Mouse (Mus musculus): ENCODE results near the gene Sec14l1. TPM values are rescaled to one million over a fixed set of nuclear protein-coding genes. Genes with fewer than 3 reads are reported as not detected.
A peak's percentile ranks its signal among the peaks of the same experiment; 100 is the strongest.

Sec14l1 gene
- polyA plus RNA-seq, 1 experiment from 2014 or later = 43.6 TPM

GRCm38 (mm10) chr11:117112649-117113051 lies 2.3 kb upstream of the Sec14l1 start:
- no peaks in the 10 kb centered on the region for H3K27me3 ChIP-seq (replicated peaks; ENCODE audit: control insufficient read depth, insufficient read depth, low read length)
- no peak overlapping the region for H3K9ac ChIP-seq (ENCODE audit: low read length)
- no peak overlapping the region for H3K4me3 ChIP-seq (ENCODE audit: low read depth, low read length)
- no peak overlapping the region for H3K4me2 ChIP-seq (ENCODE audit: low read length)
- peaks cover 34% of the 10 kb centered on the region for H3K4me1 ChIP-seq (ENCODE audit: control insufficient read depth, insufficient read depth, low read length)
- ATAC-seq = no peak
- whole genome bisulfite sequencing = 55% methylated on average over 3 of the region's 3 CpGs
- no peaks in the 10 kb centered on the region for H3K9me3 ChIP-seq (replicated peaks; ENCODE audit: control insufficient read depth, low read length)
- peaks cover 8% of the 10 kb centered on the region for H3K36me3 ChIP-seq (ENCODE audit: control insufficient read depth, insufficient read depth, low read length)
- no peak for DNase-seq (ENCODE audit: low spot score)
- H3K27ac ChIP-seq (ENCODE audit: low read depth, low read length) = no peak overlapping the region

DNA sequence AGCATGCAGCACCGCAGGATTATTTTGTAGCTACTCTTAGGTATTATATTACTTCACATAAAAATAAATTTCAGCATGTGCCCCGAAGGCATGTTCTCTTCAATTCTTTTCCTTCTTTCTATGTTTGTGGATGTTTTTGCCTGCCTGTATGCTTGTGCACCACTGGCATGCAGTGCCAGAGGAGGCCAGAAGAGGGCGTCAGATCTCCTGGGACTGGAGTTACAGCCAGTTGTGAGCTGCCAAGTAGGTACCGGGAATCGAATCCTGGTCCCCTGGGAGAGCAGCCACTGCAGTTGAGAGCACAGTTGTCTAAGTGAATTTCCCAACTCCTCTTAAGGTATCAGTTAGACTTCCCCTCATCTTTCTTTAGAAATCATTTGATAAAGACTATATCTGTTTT lies 1.6 kb upstream of the Sec14l1 start:
- ATAC-seq (no peak), DNase-seq (ENCODE audit: low spot score) (no peak)
- Histone ChIP-seq H3K36me3 (ENCODE audit: control insufficient read depth, insufficient read depth, low read length) (peaks cover 15% of the 10 kb centered on the region), H3K9me3 (replicated peaks; ENCODE audit: control insufficient read depth, low read length) (no peaks in the 10 kb centered on the region), H3K27me3 (replicated peaks; ENCODE audit: control insufficient read depth, insufficient read depth, low read length) (no peaks in the 10 kb centered on the region), H3K9ac (ENCODE audit: low read length) (no peak overlapping the region), H3K4me3 (ENCODE audit: low read depth, low read length) (no peak overlapping the region), H3K27ac (ENCODE audit: low read depth, low read length) (no peak overlapping the region), H3K4me2 (ENCODE audit: low read length) (no peak overlapping the region), H3K4me1 (ENCODE audit: control insufficient read depth, insufficient read depth, low read length) (peaks cover 38% of the 10 kb centered on the region)
- WGBS = 94% methylated on average over 5 of the region's 5 CpGs

- Histone ChIP-seq H3K4me1 (ENCODE audit: control insufficient read depth, insufficient read depth, low read length) (peaks cover 35% of the 10 kb centered on the region), H3K9me3 (replicated peaks; ENCODE audit: control insufficient read depth, low read length) (no peaks in the 10 kb centered on the region), H3K27me3 (replicated peaks; ENCODE audit: control insufficient read depth, insufficient read depth, low read length) (no peaks in the 10 kb centered on the region), H3K4me3 (ENCODE audit: low read depth, low read length) (peak overlapping the region; percentile 77), H3K27ac (ENCODE audit: low read depth, low read length) (peak overlapping the region; percentile 98), H3K4me2 (ENCODE audit: low read length) (peak overlapping the region; percentile 56), H3K9ac (ENCODE audit: low read length) (peak overlapping the region; percentile 72), H3K36me3 (ENCODE audit: control insufficient read depth, insufficient read depth, low read length) (peaks cover 16% of the 10 kb centered on the region)
- DNase-seq (ENCODE audit: low spot score) (no peak), ATAC-seq (no peak)
- WGBS = 54% methylated on average over 13 of the region's 13 CpGs
Observed at GRCm38 (mm10) chr11:117114231-117114591, 757 bp upstream of the Sec14l1 start.

DNA sequence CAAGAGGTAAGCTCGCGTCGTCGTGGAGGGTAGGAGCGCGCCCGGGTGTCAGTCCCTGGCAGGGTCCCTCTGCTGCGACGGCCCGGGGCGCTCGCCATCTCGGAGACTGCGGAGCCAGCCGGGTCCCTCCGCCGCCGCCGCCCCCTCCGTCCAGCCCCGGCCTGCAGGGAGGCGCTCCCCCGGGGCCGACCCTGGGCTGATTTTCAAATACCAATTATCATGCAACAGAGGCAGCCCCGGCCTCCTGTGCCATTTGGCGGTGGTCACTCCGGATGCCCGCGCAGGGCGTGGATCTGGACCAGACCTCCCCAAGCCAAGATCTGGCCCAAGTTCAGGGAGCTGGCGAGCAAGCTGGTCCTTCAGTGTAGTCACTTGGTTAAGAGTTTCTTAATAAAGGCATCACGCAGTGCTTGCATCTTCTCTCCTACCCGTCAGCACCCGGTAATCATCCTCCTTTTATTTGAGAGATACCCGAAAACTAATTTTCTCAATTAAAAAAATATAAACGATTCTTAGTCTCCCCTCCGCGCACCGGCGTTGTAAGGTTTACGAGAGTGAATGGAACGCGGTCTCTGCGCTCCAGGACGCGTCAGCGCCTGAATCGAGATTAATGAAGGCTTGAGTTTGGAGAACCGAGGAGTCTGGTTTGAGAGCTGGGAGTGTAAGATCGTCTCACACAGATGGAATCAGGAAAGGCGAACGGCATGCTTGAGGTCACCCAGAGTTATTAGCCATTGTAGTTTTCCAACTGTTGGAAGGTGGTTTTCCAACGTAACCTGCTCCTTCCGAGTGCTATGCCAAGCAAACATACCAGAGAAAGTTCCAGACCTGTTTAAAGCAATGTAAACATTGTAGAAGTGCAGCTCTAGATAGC lies 615 bp downstream of the Sec14l1 start:
- peak overlapping the region; percentile 83 for H3K27ac ChIP-seq (ENCODE audit: low read depth, low read length)
- ATAC-seq (peak; percentile 77), DNase-seq (ENCODE audit: low spot score) (peak; percentile 53)
- H3K9ac ChIP-seq (ENCODE audit: low read length) = peak overlapping the region; percentile 84
- H3K4me2 ChIP-seq (ENCODE audit: low read length) = peak overlapping the region; percentile 69
- H3K9me3 ChIP-seq (replicated peaks; ENCODE audit: control insufficient read depth, low read length) = no peaks in the 10 kb centered on the region
- H3K27me3 ChIP-seq (replicated peaks; ENCODE audit: control insufficient read depth, insufficient read depth, low read length) = no peaks in the 10 kb centered on the region
- peaks cover 16% of the 10 kb centered on the region for H3K36me3 ChIP-seq (ENCODE audit: control insufficient read depth, insufficient read depth, low read length)
- H3K4me1 ChIP-seq (ENCODE audit: control insufficient read depth, insufficient read depth, low read length) = peaks cover 41% of the 10 kb centered on the region
- peak overlapping the region; percentile 77 for H3K4me3 ChIP-seq (ENCODE audit: low read depth, low read length)
- 1% methylated on average over 53 of the region's 54 CpGs for WGBS

- H3K9ac ChIP-seq (ENCODE audit: low read length) = peak overlapping the region; percentile 84
- peak overlapping the region; percentile 69 for H3K4me2 ChIP-seq (ENCODE audit: low read length)
- peaks cover 16% of the 10 kb centered on the region for H3K36me3 ChIP-seq (ENCODE audit: control insufficient read depth, insufficient read depth, low read length)
- H3K9me3 ChIP-seq (replicated peaks; ENCODE audit: control insufficient read depth, low read length) = no peaks in the 10 kb centered on the region
- H3K4me1 ChIP-seq (ENCODE audit: control insufficient read depth, insufficient read depth, low read length) = peaks cover 51% of the 10 kb centered on the region
- ATAC-seq (no peak), DNase-seq (ENCODE audit: low spot score) (no peak)
- H3K4me3 ChIP-seq (ENCODE audit: low read depth, low read length) = peak overlapping the region; percentile 77
- no peak overlapping the region for H3K27ac ChIP-seq (ENCODE audit: low read depth, low read length)
- WGBS = 56% methylated on average over 18 of the region's 18 CpGs
- H3K27me3 ChIP-seq (replicated peaks; ENCODE audit: control insufficient read depth, insufficient read depth, low read length) = no peaks in the 10 kb centered on the region
Observed at GRCm38 (mm10) chr11:117116350-117117303, 1.7 kb downstream of the Sec14l1 start.

DNA sequence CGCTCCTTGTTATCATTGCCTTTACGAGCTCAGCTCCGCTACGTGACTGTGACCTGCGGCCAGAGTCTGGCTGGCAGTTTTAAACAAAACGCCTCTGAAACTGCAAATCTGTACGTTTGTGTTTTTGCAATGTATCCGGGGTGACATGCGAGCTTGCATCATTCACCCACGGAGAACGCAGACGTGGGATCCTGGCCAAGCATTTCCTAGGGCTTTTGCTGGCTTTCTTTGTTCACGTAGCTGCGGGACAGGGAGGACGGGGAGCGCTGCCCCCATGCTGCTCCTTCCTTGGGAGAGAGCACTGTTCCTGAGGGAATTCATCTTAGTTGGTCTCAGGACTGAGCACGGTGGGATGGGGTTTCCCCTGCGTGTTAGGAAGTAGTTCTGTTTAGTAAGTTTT lies 2.4 kb downstream of the Sec14l1 start:
- peak overlapping the region; percentile 84; the same call in 1 of the 2 replicates for H3K9ac ChIP-seq (ENCODE audit: low read length)
- 42% methylated on average over 18 of the region's 18 CpGs for WGBS
- no peaks in the 10 kb centered on the region for H3K27me3 ChIP-seq (replicated peaks; ENCODE audit: control insufficient read depth, insufficient read depth, low read length)
- peak overlapping the region; percentile 77; the same call in 1 of the 2 replicates for H3K4me3 ChIP-seq (ENCODE audit: low read depth, low read length)
- no peak for ATAC-seq
- H3K36me3 ChIP-seq (ENCODE audit: control insufficient read depth, insufficient read depth, low read length) = peaks cover 20% of the 10 kb centered on the region
- peak; percentile 49 for DNase-seq (ENCODE audit: low spot score)
- H3K4me1 ChIP-seq (ENCODE audit: control insufficient read depth, insufficient read depth, low read length) = peaks cover 54% of the 10 kb centered on the region
- H3K27ac ChIP-seq (ENCODE audit: low read depth, low read length) = peak overlapping the region; percentile 49; the same call in 1 of the 2 replicates
- H3K9me3 ChIP-seq (replicated peaks; ENCODE audit: control insufficient read depth, low read length) = no peaks in the 10 kb centered on the region
- peak overlapping the region; percentile 69 for H3K4me2 ChIP-seq (ENCODE audit: low read length)

GRCm38 (mm10) chr11:117117791-117118190 lies 2.8 kb downstream of the Sec14l1 start:
- no peak overlapping the region for H3K27ac ChIP-seq (ENCODE audit: low read depth, low read length)
- peaks cover 54% of the 10 kb centered on the region for H3K4me1 ChIP-seq (ENCODE audit: control insufficient read depth, insufficient read depth, low read length)
- ATAC-seq = no peak
- H3K9me3 ChIP-seq (replicated peaks; ENCODE audit: control insufficient read depth, low read length) = no peaks in the 10 kb centered on the region
- no peak overlapping the region for H3K4me3 ChIP-seq (ENCODE audit: low read depth, low read length)
- no peak for DNase-seq (ENCODE audit: low spot score)
- 91% methylated on average over 7 of the region's 7 CpGs for WGBS
- peak overlapping the region; percentile 84; the same call in 1 of the 2 replicates for H3K9ac ChIP-seq (ENCODE audit: low read length)
- H3K4me2 ChIP-seq (ENCODE audit: low read length) = peak overlapping the region; percentile 69; the same call in 1 of the 2 replicates
- H3K27me3 ChIP-seq (replicated peaks; ENCODE audit: control insufficient read depth, insufficient read depth, low read length) = no peaks in the 10 kb centered on the region
- H3K36me3 ChIP-seq (ENCODE audit: control insufficient read depth, insufficient read depth, low read length) = peaks cover 20% of the 10 kb centered on the region

DNA sequence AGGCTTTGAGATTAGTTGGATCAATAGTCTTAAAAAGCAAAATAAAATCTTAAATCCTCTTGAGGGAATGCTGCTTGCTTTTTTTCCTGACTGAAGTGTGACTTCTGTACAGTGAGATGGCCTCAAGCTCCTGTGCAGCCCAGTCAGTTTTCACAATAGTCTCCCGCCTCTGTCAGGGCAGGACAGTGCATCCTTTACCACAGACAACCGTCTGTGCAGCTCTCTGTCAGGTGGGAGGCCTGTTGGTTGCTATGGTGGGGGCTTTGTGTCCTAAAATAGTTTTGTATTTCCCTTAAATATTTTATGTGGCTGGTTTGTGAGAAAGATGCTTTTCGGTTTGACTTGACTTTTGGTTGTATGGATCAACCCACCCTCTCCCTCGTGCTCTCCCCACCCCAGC lies 3.3 kb downstream of the Sec14l1 start:
- H3K9me3 ChIP-seq (replicated peaks; ENCODE audit: control insufficient read depth, low read length) = no peaks in the 10 kb centered on the region
- no peak for ATAC-seq
- peak overlapping the region; percentile 21; the same call in 1 of the 2 replicates for H3K9ac ChIP-seq (ENCODE audit: low read length)
- H3K4me2 ChIP-seq (ENCODE audit: low read length) = 0 out of 2 replicates have a peak overlapping the region, but pooled peaks have one; percentile 5
- H3K4me3 ChIP-seq (ENCODE audit: low read depth, low read length) = no peak overlapping the region
- no peak for DNase-seq (ENCODE audit: low spot score)
- peaks cover 20% of the 10 kb centered on the region for H3K36me3 ChIP-seq (ENCODE audit: control insufficient read depth, insufficient read depth, low read length)
- peaks cover 54% of the 10 kb centered on the region for H3K4me1 ChIP-seq (ENCODE audit: control insufficient read depth, insufficient read depth, low read length)
- H3K27me3 ChIP-seq (replicated peaks; ENCODE audit: control insufficient read depth, insufficient read depth, low read length) = no peaks in the 10 kb centered on the region
- H3K27ac ChIP-seq (ENCODE audit: low read depth, low read length) = 0 out of 2 replicates have a peak overlapping the region, but pooled peaks have one; percentile 49
- WGBS = 71% methylated on average over 4 of the region's 4 CpGs
